Mouse (Mus musculus): ENCODE measurements around the gene Exoc3l. TPM values are rescaled to one million over a fixed set of nuclear protein-coding genes. Genes with fewer than 3 reads are reported as not detected.

Gene Exoc3l
- polyA plus RNA-seq, 1 experiment from 2014 or later = 12.3 TPM

DNA sequence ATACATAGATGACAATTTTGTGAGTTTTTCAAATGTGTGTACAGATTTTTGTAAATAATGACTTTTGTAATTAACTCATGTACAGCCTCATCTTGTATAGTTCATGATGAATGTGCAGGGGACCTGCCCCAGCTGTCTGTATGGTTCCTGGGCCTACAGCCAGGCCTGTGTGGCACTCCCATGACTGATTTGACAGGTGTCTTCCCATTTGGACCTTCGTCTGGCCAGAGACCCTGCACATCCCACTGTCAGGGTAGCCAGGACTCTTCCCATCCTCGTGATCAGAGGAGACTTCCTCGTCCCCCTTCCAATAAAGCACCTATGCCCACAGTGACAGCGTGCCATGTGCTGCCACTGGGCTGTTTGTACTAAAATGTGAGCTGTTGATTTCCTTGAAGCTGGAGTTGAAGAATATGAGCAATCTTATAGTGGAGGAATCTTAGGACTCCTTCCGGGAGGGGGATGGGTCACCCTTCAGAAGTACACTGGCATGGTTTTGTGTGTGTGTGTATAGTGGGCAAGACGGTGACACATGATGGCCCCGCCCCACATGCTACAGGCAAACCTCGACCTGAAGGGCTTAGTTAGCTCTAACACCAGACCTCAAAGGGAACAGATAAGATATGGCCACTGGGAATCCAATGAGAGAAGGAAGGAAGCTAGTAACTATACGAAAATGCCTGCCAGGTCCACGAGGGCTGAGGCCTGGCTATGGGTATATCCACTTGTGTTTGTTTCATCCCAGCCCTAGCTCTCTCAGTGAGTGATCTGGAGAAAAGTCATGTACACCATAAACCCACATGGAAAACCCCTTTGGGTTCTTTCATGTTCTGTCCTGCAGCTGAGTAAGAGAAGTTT is 43.0 kb downstream of the Exoc3l start:
- 61% methylated on average over 10 of the region's 10 CpGs for WGBS
- Histone ChIP-seq H3K27ac (no peak overlapping the region), H3K36me3 (peaks cover 40% of the 10 kb centered on the region), H3K4me3 (no peak overlapping the region), H3K27me3 (peaks cover 16% of the 10 kb centered on the region), H3K9ac (0 out of 2 replicates have a peak overlapping the region, but pooled peaks have one; percentile 44), H3K9me3 (replicated peaks) (no peaks in the 10 kb centered on the region), H3K4me1 (replicated peaks) (peaks cover 24% of the 10 kb centered on the region), H3K4me2 (peak overlapping the region; percentile 93; the same call in 1 of the 2 replicates)
- no peak for ATAC-seq (replicated peaks; ENCODE audit: insufficient number of reproducible peaks, insufficient read depth, low FRiP score, low read depth)

DNA sequence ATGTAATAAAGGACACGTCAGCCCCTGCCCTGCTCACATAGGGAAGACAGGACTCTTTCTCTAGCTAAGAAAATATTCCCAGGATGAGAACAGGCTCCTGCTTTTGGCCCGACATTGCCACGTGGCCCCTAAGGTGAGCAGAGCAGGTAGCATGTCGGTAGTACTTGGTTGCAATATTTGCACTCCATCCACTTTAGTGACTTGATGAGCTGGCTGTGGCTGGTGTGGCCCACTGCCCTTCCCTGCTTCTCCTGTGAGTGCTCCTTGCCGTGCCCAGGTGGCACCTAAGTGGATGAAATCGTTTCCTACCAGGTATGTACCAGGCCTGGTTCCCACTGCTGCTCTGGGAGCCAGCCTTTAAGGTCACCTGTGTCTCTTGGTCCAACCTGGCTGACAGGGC is 43.9 kb downstream of the Exoc3l start:
- Histone ChIP-seq H3K4me3 (no peak overlapping the region), H3K9ac (no peak overlapping the region), H3K36me3 (peaks cover 44% of the 10 kb centered on the region), H3K27me3 (peaks cover 15% of the 10 kb centered on the region; the same call in 1 of the 2 replicates), H3K27ac (no peak overlapping the region), H3K4me2 (no peak overlapping the region), H3K4me1 (replicated peaks) (peaks cover 24% of the 10 kb centered on the region), H3K9me3 (replicated peaks) (no peaks in the 10 kb centered on the region)
- WGBS = 91% methylated on average over 6 of the region's 6 CpGs
- no peak for ATAC-seq (replicated peaks; ENCODE audit: insufficient number of reproducible peaks, insufficient read depth, low FRiP score, low read depth)

DNA sequence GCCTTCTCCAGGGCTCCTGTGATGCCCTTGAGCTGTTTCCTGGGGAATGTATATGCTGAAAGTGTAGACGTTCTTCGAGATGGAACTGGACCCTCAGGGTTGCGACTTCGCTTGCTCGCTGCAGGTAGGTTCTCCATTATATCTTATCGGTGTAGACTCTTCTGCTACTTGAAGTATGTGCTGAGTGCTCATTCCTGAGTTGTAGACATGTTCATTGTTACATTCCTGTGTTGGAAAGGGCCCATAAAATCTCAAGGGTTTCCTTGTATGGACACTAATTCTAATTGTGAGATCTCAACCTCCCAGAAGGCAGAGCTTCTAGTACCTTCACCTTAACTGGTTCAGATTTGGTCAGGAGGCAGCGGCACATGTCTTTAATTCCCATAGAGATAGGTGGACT is 54.9 kb downstream of the Exoc3l start:
- H3K9ac ChIP-seq = no peak overlapping the region
- no peaks in the 10 kb centered on the region for H3K9me3 ChIP-seq (replicated peaks)
- no peak for ATAC-seq (replicated peaks; ENCODE audit: insufficient number of reproducible peaks, insufficient read depth, low FRiP score, low read depth)
- H3K27me3 ChIP-seq = no peaks in the 10 kb centered on the region
- no peak overlapping the region for H3K4me2 ChIP-seq
- H3K36me3 ChIP-seq = peaks cover 47% of the 10 kb centered on the region
- H3K4me1 ChIP-seq (replicated peaks) = no peaks in the 10 kb centered on the region
- no peak overlapping the region for H3K4me3 ChIP-seq
- 89% methylated on average over 7 of the region's 7 CpGs for WGBS
- H3K27ac ChIP-seq = no peak overlapping the region

MicroRNA genes within 50 kb of the gene (microRNA counts, 519-probe panel; counts per million panel counts)
- microRNA mmu-miR-328 = 2,436 counts per million, percentile 48 among the panel's probes with 10 or more counts

Small RNA genes lying within 50 kb of the gene (microRNA-seq; reads per million reads assigned to microRNA genes)
- gene Gm27320 (not detected), gene Mir328 (309 reads per million, percentile 66 among the genes with 10 or more reads in this experiment)

Other genes with a start within 250 kb of the Exoc3l start
- gene Ces3a, start 247.5 kb downstream of the Exoc3l start, polyA plus RNA-seq (2015; fragmentation: Nextera tagmentation; extraction: Ambion mirVana) = not detected in 2 replicates
- 0.22 and 0.23 TPM in 2 replicates for gene Ces3b, start 212.3 kb downstream of the Exoc3l start, polyA plus RNA-seq (2015; fragmentation: Nextera tagmentation; extraction: Ambion mirVana)
- not detected in 2 replicates for gene Ces4a, start 164.3 kb downstream of the Exoc3l start, polyA plus RNA-seq (2015; fragmentation: Nextera tagmentation; extraction: Ambion mirVana)
- 39.2 and 40.1 TPM in 2 replicates for gene Cbfb, start 125.4 kb downstream of the Exoc3l start, polyA plus RNA-seq (2015; fragmentation: Nextera tagmentation; extraction: Ambion mirVana)
- gene D230025D16Rik, start 71.0 kb downstream of the Exoc3l start, polyA plus RNA-seq (2015; fragmentation: Nextera tagmentation; extraction: Ambion mirVana) = 17.7 and 19.6 TPM in 2 replicates
- gene B3gnt9, start 40.9 kb downstream of the Exoc3l start, polyA plus RNA-seq (2015; fragmentation: Nextera tagmentation; extraction: Ambion mirVana) = 13.6 and 17.6 TPM in 2 replicates
- 17.9 and 24.0 TPM in 2 replicates for gene Tradd, start 31.5 kb downstream of the Exoc3l start, polyA plus RNA-seq (2015; fragmentation: Nextera tagmentation; extraction: Ambion mirVana)
- 3.1 and 4.5 TPM in 2 replicates for gene Fbxl8, start 31.5 kb downstream of the Exoc3l start, polyA plus RNA-seq (2015; fragmentation: Nextera tagmentation; extraction: Ambion mirVana)
- 0.13 and 0.30 TPM in 2 replicates for gene Hsf4, start 26.3 kb downstream of the Exoc3l start, polyA plus RNA-seq (2015; fragmentation: Nextera tagmentation; extraction: Ambion mirVana)
- gene Nol3, start 20.0 kb downstream of the Exoc3l start, polyA plus RNA-seq (2015; fragmentation: Nextera tagmentation; extraction: Ambion mirVana) = 3.8 and 4.7 TPM in 2 replicates
- gene 4931428F04Rik, start 6.2 kb downstream of the Exoc3l start, polyA plus RNA-seq (2015; fragmentation: Nextera tagmentation; extraction: Ambion mirVana) = 4.9 and 6.7 TPM in 2 replicates
- gene E2f4, start 1.6 kb upstream of the Exoc3l start, polyA plus RNA-seq (2015; fragmentation: Nextera tagmentation; extraction: Ambion mirVana) = 38.3 and 61.5 TPM in 2 replicates
- 2.3 and 4.6 TPM in 2 replicates for gene Elmo3, start 9.5 kb upstream of the Exoc3l start, polyA plus RNA-seq (2015; fragmentation: Nextera tagmentation; extraction: Ambion mirVana)
- 0.62 and 1.0 TPM in 2 replicates for gene Lrrc29, start 30.2 kb upstream of the Exoc3l start, polyA plus RNA-seq (2015; fragmentation: Nextera tagmentation; extraction: Ambion mirVana)
- 73.0 and 89.2 TPM in 2 replicates for gene Tmem208, start 30.3 kb upstream of the Exoc3l start, polyA plus RNA-seq (2015; fragmentation: Nextera tagmentation; extraction: Ambion mirVana)
- gene Fhod1, start 51.9 kb upstream of the Exoc3l start, polyA plus RNA-seq (2015; fragmentation: Nextera tagmentation; extraction: Ambion mirVana) = 1.4 and 2.3 TPM in 2 replicates
- 0.94 and 2.0 TPM in 2 replicates for gene Slc9a5, start 52.7 kb upstream of the Exoc3l start, polyA plus RNA-seq (2015; fragmentation: Nextera tagmentation; extraction: Ambion mirVana)
- 0.14 and 0.19 TPM in 2 replicates for gene Plekhg4, start 77.2 kb upstream of the Exoc3l start, polyA plus RNA-seq (2015; fragmentation: Nextera tagmentation; extraction: Ambion mirVana)
- 0.09 and 0.11 TPM in 2 replicates for gene Kctd19, start 117.4 kb upstream of the Exoc3l start, polyA plus RNA-seq (2015; fragmentation: Nextera tagmentation; extraction: Ambion mirVana)
- gene Lrrc36, start 117.5 kb upstream of the Exoc3l start, polyA plus RNA-seq (2015; fragmentation: Nextera tagmentation; extraction: Ambion mirVana) = 0.08 and 0.19 TPM in 2 replicates
- gene Tppp3, start 175.4 kb upstream of the Exoc3l start, polyA plus RNA-seq (2015; fragmentation: Nextera tagmentation; extraction: Ambion mirVana) = 27.5 and 39.8 TPM in 2 replicates
- gene Zdhhc1, start 200.8 kb upstream of the Exoc3l start, polyA plus RNA-seq (2015; fragmentation: Nextera tagmentation; extraction: Ambion mirVana) = 23.2 and 30.7 TPM in 2 replicates
- 0.15 and 0.58 TPM in 2 replicates for gene Hsd11b2, start 222.7 kb upstream of the Exoc3l start, polyA plus RNA-seq (2015; fragmentation: Nextera tagmentation; extraction: Ambion mirVana)